In the genomic region with DNA sequence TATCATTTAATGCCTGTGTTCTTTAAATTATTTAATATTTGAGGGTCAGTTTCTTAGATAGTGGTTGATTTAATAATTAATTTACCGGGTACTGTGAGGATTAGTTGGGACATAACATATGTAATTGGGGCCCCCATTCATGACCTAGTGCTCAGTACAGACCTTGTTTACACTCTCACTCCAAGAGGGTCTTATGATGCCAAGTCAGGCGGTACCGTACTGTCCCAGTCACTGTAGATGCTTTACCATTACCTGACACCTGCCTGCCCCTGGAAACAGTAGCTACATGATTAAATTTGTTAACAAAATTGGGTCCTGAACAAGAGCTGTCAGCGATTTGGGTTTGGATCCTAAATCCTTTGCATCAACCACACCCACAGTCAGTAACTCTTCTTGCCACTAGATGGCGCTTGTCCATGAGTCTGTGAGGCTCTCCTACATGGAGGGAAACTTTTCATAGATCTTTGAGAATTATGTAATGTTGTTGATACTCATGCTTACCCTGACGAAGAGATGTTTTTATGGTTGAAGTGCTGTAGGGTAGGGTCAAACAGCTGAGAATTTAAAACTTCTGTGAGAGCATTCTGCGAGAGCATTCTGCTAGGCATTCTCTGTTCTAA, we compare ENCODE assay signal across 8 mouse cellular contexts. TPM values are rescaled to one million over a fixed set of nuclear protein-coding genes. Genes with fewer than 3 reads are reported as not detected.
DNase-seq lines count a peak whose midpoint lies in the region; ATAC-seq and TF ChIP-seq lines count a peak whose summit lies in the region.

No protein-coding gene starts in this region.

- TF ChIP-seq POLR2A in limb, embryonic 14.5 days (IDR thresholded peaks at IDR 0.05; ENCODE audit: borderline replicate concordance, extremely low read depth, insufficient read depth, insufficient read length), result no peak

- peak; percentile 90 for ATAC-seq in CD4-positive, CD25-positive, alpha-beta regulatory T cell, adult 4 months
- ATAC-seq in embryonic facial prominence, embryonic 14.5 days (ENCODE audit: low read depth), result peak; percentile 65; the same call in 1 of the 2 replicates
- ATAC-seq in heart, embryonic 13.5 days (ENCODE audit: extremely low read depth, insufficient number of reproducible peaks, low FRiP score, low TSS enrichment), result no peak
- peak; percentile 80 for ATAC-seq in kidney, embryonic 16.5 days (ENCODE audit: low FRiP score, low TSS enrichment)
- peak; percentile 55 for ATAC-seq in limb, embryonic 14.5 days (ENCODE audit: low FRiP score, low read depth)
- ATAC-seq in midbrain, embryonic 15.5 days (replicated peaks), result peak; percentile 83
- ATAC-seq in stomach, embryonic 15.5 days (ENCODE audit: insufficient read depth, low FRiP score, low read depth), result no peak; the same call in 1 of the 2 replicates

- H3K9me3 ChIP-seq in embryonic facial prominence, embryonic 14.5 days (ENCODE audit: control insufficient read depth, low read length), result no peaks in the 10 kb centered on the region
- H3K9me3 ChIP-seq in heart, embryonic 13.5 days, result no peaks in the 10 kb centered on the region
- no peaks in the 10 kb centered on the region for H3K9me3 ChIP-seq in kidney, embryonic 16.5 days (ENCODE audit: low read length)
- H3K9me3 ChIP-seq in limb, embryonic 14.5 days (ENCODE audit: control insufficient read depth, low read length), result no peaks in the 10 kb centered on the region
- H3K9me3 ChIP-seq in midbrain, embryonic 15.5 days, result no peaks in the 10 kb centered on the region
- no peaks in the 10 kb centered on the region for H3K9me3 ChIP-seq in stomach, embryonic 15.5 days

- peak; percentile 75 for DNase-seq in adrenal gland, postnatal 14 days
- peak; percentile 75 for DNase-seq in embryonic facial prominence, embryonic 14.5 days (ENCODE audit: low spot score)
- peak; percentile 56 for DNase-seq in limb, embryonic 14.5 days (ENCODE audit: low spot score)

- 44% methylated on average over 7 of the region's 7 CpGs for WGBS in embryonic facial prominence, embryonic 14.5 days
- 45% methylated on average over 7 of the region's 7 CpGs for WGBS in heart, embryonic 13.5 days
- WGBS in kidney, embryonic 16.5 days, result 41% methylated on average over 7 of the region's 7 CpGs
- WGBS in limb, embryonic 14.5 days, result 45% methylated on average over 7 of the region's 7 CpGs
- 44% methylated on average over 7 of the region's 7 CpGs for WGBS in midbrain, embryonic 15.5 days
- 40% methylated on average over 7 of the region's 7 CpGs for WGBS in stomach, embryonic 15.5 days

- H3K9ac ChIP-seq in embryonic facial prominence, embryonic 14.5 days (ENCODE audit: low read depth, low read length), result no peak overlapping the region
- no peak overlapping the region for H3K9ac ChIP-seq in heart, embryonic 13.5 days
- H3K9ac ChIP-seq in kidney, embryonic 16.5 days (replicated peaks; ENCODE audit: low read length), result no peak overlapping the region
- no peak overlapping the region for H3K9ac ChIP-seq in limb, embryonic 14.5 days (ENCODE audit: low read depth, low read length, severe bottlenecking)
- H3K9ac ChIP-seq in midbrain, embryonic 15.5 days, result no peak overlapping the region
- H3K9ac ChIP-seq in stomach, embryonic 15.5 days, result no peak overlapping the region

- H3K36me3 ChIP-seq in embryonic facial prominence, embryonic 14.5 days (ENCODE audit: control insufficient read depth, insufficient read depth, low read length), result no peaks in the 10 kb centered on the region
- H3K36me3 ChIP-seq in heart, embryonic 13.5 days, result no peaks in the 10 kb centered on the region
- H3K36me3 ChIP-seq in kidney, embryonic 16.5 days (ENCODE audit: insufficient read depth, low read length), result no peaks in the 10 kb centered on the region
- no peaks in the 10 kb centered on the region for H3K36me3 ChIP-seq in limb, embryonic 14.5 days (ENCODE audit: control insufficient read depth, insufficient read depth, low read length)
- no peaks in the 10 kb centered on the region for H3K36me3 ChIP-seq in midbrain, embryonic 15.5 days (replicated peaks)
- no peaks in the 10 kb centered on the region for H3K36me3 ChIP-seq in stomach, embryonic 15.5 days

- peaks cover 3% of the 10 kb centered on the region; the same call in 1 of the 2 replicates for H3K4me1 ChIP-seq in embryonic facial prominence, embryonic 14.5 days (ENCODE audit: control insufficient read depth, insufficient read depth, low read length)
- peaks cover 37% of the 10 kb centered on the region for H3K4me1 ChIP-seq in heart, embryonic 13.5 days
- H3K4me1 ChIP-seq in kidney, embryonic 16.5 days (ENCODE audit: insufficient read depth, low read length), result 0 out of 2 replicates have a peak, but pooled peaks cover 3% of the 10 kb centered on the region
- H3K4me1 ChIP-seq in limb, embryonic 14.5 days (ENCODE audit: control insufficient read depth, insufficient read depth, low read length), result 0 out of 2 replicates have a peak, but pooled peaks cover 3% of the 10 kb centered on the region
- H3K4me1 ChIP-seq in midbrain, embryonic 15.5 days, result no peaks in the 10 kb centered on the region
- H3K4me1 ChIP-seq in stomach, embryonic 15.5 days, result no peaks in the 10 kb centered on the region

- H3K4me3 ChIP-seq in embryonic facial prominence, embryonic 14.5 days (ENCODE audit: low read depth, low read length), result no peak overlapping the region
- no peak overlapping the region for H3K4me3 ChIP-seq in heart, embryonic 13.5 days
- H3K4me3 ChIP-seq in kidney, embryonic 16.5 days (ENCODE audit: low read length), result no peak overlapping the region
- H3K4me3 ChIP-seq in limb, embryonic 14.5 days (replicated peaks; ENCODE audit: low read length), result no peak overlapping the region
- no peak overlapping the region for H3K4me3 ChIP-seq in midbrain, embryonic 15.5 days
- H3K4me3 ChIP-seq in stomach, embryonic 15.5 days (replicated peaks), result no peak overlapping the region

- H3K4me2 ChIP-seq in embryonic facial prominence, embryonic 14.5 days (ENCODE audit: low read depth, low read length), result no peak overlapping the region
- peak overlapping the region; percentile 8; the same call in 1 of the 2 replicates for H3K4me2 ChIP-seq in heart, embryonic 13.5 days
- no peak overlapping the region for H3K4me2 ChIP-seq in kidney, embryonic 16.5 days (replicated peaks; ENCODE audit: low read depth, low read length)
- H3K4me2 ChIP-seq in limb, embryonic 14.5 days (replicated peaks; ENCODE audit: low read depth, low read length, severe bottlenecking), result no peak overlapping the region
- H3K4me2 ChIP-seq in midbrain, embryonic 15.5 days, result no peak overlapping the region
- H3K4me2 ChIP-seq in stomach, embryonic 15.5 days, result 0 out of 2 replicates have a peak overlapping the region, but pooled peaks have one; percentile 38

- no peaks in the 10 kb centered on the region for H3K27me3 ChIP-seq in embryonic facial prominence, embryonic 14.5 days (replicated peaks; ENCODE audit: control insufficient read depth, insufficient read depth, low read length)
- no peaks in the 10 kb centered on the region for H3K27me3 ChIP-seq in heart, embryonic 13.5 days (replicated peaks)
- H3K27me3 ChIP-seq in kidney, embryonic 16.5 days (ENCODE audit: insufficient read depth, low read length), result no peaks in the 10 kb centered on the region
- H3K27me3 ChIP-seq in limb, embryonic 14.5 days (ENCODE audit: control insufficient read depth, insufficient read depth, low read length), result no peaks in the 10 kb centered on the region
- no peaks in the 10 kb centered on the region for H3K27me3 ChIP-seq in midbrain, embryonic 15.5 days (replicated peaks)
- no peaks in the 10 kb centered on the region for H3K27me3 ChIP-seq in stomach, embryonic 15.5 days (replicated peaks)

- H3K27ac ChIP-seq in embryonic facial prominence, embryonic 14.5 days (replicated peaks; ENCODE audit: low read depth, low read length), result no peak overlapping the region
- H3K27ac ChIP-seq in heart, embryonic 13.5 days (replicated peaks), result no peak overlapping the region
- H3K27ac ChIP-seq in kidney, embryonic 16.5 days (ENCODE audit: low read length), result no peak overlapping the region
- H3K27ac ChIP-seq in limb, embryonic 14.5 days (replicated peaks; ENCODE audit: low read depth, low read length), result no peak overlapping the region
- H3K27ac ChIP-seq in midbrain, embryonic 15.5 days, result no peak overlapping the region
- H3K27ac ChIP-seq in stomach, embryonic 15.5 days, result no peak overlapping the region

RNA-seq across cellular contexts. Expression of a gene that starts 33.2 kb away (rescaled TPM):
- polyA plus RNA-seq in CD4-positive, CD25-positive, alpha-beta regulatory T cell, adult 4 months (2017; shearing (Covaris generic)), result 1 to 10 TPM; 1.5 to 2.6 TPM
- 19.8 and 23.4 TPM in 2 replicates for total RNA-seq in adrenal gland, postnatal 14 days (2021)
- 25.0 and 31.1 TPM in 2 replicates for polyA plus RNA-seq in embryonic facial prominence, embryonic 14.5 days (2014; fragmentation: Nextera tagmentation; extraction: Ambion mirVana)
- polyA plus RNA-seq in heart, embryonic 13.5 days (2015; fragmentation: Nextera tagmentation; extraction: Ambion mirVana), result 25.9 and 31.9 TPM in 2 replicates
- polyA plus RNA-seq in kidney, embryonic 16.5 days (2015; fragmentation: Nextera tagmentation; extraction: Ambion mirVana), result 19.8 and 20.6 TPM in 2 replicates
- 33.0 and 35.0 TPM in 2 replicates for polyA plus RNA-seq in limb, embryonic 14.5 days (2012; rRNA removed)
- polyA plus RNA-seq in limb, embryonic 14.5 days (2014; fragmentation: Nextera tagmentation; extraction: Ambion mirVana), result 29.7 and 31.1 TPM in 2 replicates
- polyA plus RNA-seq in midbrain, embryonic 15.5 days (2015; fragmentation: Nextera tagmentation; extraction: Ambion mirVana), result 60.8 and 63.4 TPM in 2 replicates
- 23.5 and 26.1 TPM in 2 replicates for polyA plus RNA-seq in stomach, embryonic 15.5 days (2015; fragmentation: Nextera tagmentation; extraction: Ambion mirVana)

Comparison
In these comparisons a context has a peak if more than half of its experiments do, and no peak if none do; other contexts are left out.
1. ATAC-seq: peak in CD4-positive, CD25-positive, alpha-beta regulatory T cell, adult 4 months (single experiment), embryonic facial prominence, embryonic 14.5 days (single experiment), kidney, embryonic 16.5 days (single experiment), limb, embryonic 14.5 days (single experiment) and midbrain, embryonic 15.5 days (single experiment); none in heart, embryonic 13.5 days (single experiment) and stomach, embryonic 15.5 days (single experiment).
2. H3K4me2 ChIP-seq: peak in heart, embryonic 13.5 days (single experiment) and stomach, embryonic 15.5 days (single experiment); none in embryonic facial prominence, embryonic 14.5 days (single experiment), kidney, embryonic 16.5 days (single experiment), limb, embryonic 14.5 days (single experiment) and midbrain, embryonic 15.5 days (single experiment).
3. Peak in every context shown above with its lines, with median percentiles within 50 percentile points of each other: DNase-seq.